Mouse (Mus musculus) mouse embryonic stem cell (cell line): ENCODE results near the gene Parp8.

Experiments used
- in situ Hi-C, 2 experiments: fragments of 300-500 bp; cut with MboI; formaldehyde crosslinking; loops; 1 replicate in 1 of 2; 3 replicates in 1 of 2; pipeline ENCODE4 v1.14.3; 2019 to 2020; ENCODE audit warnings: low sequenced_read_pairs in 2 of 2, low pct_unique_long_range_greater_than_20kb in 1 of 2, mixed read lengths in 1 of 2; ENCODE audit not compliant: unreplicated experiment in 1 of 2

The Parp8 gene

DNA sequence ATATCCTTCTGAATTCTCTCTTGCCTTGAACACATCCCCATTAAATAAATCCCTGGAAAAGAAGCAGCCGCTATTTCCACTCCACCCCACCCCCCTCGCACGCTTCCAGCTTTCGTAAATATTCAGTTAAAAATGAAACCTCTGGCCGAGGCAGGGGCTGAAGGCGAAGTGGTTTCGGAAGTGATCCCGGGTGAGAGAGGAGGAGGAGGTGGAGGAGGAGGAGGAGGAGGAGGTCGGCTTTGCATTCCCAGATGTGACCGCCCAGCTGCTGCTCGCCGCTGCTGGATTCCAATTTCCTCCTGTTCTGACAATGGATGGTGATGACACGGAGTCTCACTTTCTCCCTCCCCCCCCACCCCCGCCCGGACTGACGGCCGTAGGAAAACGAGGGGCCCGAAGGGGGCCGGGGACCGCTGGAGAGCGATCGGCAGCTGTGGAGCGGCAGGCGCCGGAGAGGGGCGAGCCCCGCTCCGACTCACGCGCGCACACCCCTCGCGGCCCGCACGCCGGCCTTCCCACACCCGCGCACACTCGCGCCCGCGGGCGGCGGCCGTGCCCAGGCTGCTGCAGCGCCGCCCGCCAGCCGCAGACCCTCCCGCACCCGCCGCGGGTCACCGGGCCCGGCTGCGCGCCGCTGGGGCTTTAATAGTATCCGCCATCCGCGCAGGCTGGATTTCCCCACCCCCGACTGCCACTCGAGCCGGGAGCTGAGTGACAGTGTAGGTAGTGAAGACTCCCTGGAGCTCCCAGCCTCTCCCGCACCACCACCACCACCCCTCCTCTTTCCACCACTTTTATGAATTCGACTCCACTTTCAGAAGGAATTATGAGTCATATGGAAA, at the start of gene Parp8:
TSS of gene Parp8 (minus strand) at position 312 of the 842 bp plus-strand sequence.
- in situ Hi-C loops: no loop called here

- in situ Hi-C loops: no loop called here
Observed at GRCm38 (mm10) chr13:117062628-117063315, 37.4 kb upstream of the Parp8 start.

- in situ Hi-C loops: no loop called here
Observed at GRCm38 (mm10) chr13:117056466-117056865, 31.1 kb upstream of the Parp8 start.

GRCm38 (mm10) chr13:117054811-117055496, 29.6 kb upstream of the Parp8 start:
- in situ Hi-C loops: no loop called here

DNA sequence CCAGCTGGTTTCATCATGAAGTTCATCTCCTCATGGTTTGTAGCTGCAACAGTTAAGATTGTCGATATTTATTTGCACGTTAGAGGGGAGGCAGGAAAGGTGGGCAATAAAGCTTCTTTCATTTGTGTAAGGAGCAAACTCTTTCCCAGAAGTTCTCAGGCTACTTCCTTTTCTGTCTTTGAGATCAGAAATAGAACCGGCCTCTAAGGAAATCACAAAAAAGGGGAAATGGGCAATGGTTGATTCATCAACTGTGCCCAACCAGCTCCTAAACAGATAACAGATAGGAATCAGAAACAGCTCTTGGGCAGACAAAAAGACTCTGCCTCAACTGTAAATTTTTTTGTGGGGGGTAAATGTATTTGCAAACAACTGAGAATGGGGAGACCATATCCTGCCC, 27.4 kb upstream of the Parp8 start:
- in situ Hi-C loops: no loop called here

DNA sequence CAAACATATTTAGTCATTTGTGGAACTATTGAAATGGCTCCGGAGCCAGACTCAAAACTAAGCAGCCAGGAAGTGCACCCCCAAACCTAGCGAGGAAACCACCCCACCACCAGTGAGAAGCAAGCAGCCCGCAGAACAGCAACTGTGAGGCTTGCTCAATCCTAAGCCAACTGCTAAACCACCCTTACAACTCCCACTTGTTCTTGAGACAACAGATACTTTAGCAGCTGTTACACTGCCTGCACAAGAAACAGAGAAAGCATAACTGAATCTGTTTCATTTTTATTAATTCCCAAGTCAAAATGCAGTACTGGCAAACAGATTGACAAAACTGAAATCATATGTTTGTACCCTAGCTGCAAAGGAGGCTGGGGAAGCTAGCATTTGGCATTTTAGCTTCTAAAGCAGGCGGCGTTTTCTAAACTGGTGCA, 23.2 kb upstream of the Parp8 start:
- in situ Hi-C loops: no loop called here

- in situ Hi-C loops: no loop called here
Observed at GRCm38 (mm10) chr13:117043567-117043966, 18.2 kb upstream of the Parp8 start.

DNA sequence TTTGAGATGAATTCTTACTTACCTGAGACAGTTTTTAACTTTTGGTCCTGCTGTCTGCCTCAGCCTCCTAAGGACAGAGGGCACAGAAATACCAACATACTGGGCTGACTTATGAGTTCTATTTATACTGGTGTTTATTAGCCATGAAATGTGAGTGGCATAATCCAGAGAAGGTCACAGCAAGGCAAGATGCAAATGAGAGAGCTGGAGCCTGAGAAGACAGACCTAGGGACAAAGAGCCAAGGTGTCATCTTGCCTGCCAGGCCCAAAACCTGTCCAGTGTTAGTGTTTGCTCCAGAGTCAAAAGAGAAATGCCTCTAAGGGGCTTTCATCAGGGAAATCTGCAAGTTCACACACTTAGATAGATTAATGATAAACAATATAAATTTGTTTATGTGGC, 15.7 kb upstream of the Parp8 start:
- in situ Hi-C loops: no loop called here

DNA sequence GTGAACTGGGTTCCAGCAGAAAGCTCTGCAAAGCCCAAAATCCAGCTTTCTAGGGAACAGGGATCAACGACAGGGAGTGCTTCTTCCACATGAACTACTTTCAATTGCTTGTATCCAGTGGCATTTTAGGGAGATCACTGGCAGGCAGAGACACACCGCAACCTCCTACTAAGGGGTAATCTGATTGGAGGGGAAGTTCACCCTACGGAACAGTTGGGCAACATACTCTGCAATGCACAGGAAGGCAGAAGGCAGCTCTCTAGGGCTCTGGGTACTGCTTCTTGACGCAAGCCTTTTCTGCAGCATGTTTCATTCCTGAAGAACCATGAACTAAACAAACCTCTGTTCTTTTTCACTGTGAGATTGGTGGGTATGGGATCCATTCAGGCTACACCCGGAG, 10.9 kb upstream of the Parp8 start:
- in situ Hi-C loops: no loop called here

DNA sequence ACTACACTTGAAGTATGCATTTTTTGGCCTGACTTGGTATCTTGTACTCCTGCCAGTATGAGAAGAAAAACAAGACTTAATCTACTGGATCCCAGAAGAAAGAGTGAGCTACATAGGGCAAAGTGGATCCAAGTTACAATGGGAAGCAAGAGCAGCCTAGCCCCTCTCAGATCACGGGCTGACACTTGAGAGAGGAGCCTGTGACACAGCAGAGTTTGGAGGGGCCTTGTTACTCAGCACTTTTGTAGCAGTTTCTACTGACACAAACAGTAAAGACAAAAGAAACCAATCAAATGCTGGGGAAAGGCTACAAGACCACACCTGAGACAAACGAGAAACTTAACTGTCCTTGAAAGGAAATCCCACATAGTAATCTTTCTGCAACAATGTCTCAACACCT, 9.8 kb upstream of the Parp8 start:
- in situ Hi-C loops: no loop called here

DNA sequence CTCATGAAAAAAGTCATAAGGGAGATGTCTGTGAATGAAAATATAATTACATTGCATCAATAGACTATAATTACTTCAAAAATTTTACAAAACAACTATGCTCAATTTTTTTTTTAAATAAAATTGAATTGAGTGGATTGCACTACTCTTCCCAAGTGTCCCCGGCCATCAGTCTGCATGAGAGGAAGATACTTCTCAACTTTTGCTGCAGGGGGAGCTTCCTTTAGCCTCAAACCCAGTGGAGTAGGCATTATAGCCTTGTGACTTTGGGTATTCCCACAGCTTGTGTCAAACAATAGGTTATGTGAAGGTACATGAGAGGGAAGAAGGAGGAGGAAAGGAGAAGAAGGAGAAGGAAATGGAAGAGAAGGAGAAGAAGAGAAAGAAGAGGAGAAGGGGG, 9.3 kb upstream of the Parp8 start:
- in situ Hi-C loops: no loop called here

- in situ Hi-C loops: no loop called here
Observed at GRCm38 (mm10) chr13:117033676-117034308, 8.5 kb upstream of the Parp8 start.

GRCm38 (mm10) chr13:117032402-117032801, 7.1 kb upstream of the Parp8 start:
- in situ Hi-C loops: no loop called here

GRCm38 (mm10) chr13:117031546-117031945, 6.2 kb upstream of the Parp8 start:
- in situ Hi-C loops: no loop called here

DNA sequence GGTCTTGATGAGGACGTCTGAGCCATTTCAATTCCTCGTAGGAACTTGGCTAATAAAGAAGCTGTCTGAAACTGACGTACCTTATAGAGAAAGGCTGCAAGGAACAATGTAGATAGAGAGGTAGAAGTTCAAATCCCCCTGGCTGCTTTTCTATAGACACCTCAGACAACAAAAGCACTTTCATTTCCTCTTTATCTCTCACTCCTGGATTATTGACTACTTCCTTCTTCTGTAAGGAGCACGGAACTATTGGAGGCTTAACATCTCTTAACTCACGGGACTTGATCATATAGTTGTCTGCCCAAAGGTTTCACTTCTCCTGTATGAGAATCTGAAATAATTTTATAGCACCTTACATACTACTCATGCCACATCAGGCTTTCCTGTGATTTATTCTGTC, 2.9 kb upstream of the Parp8 start:
- in situ Hi-C loops: no loop called here

GRCm38 (mm10) chr13:117027336-117027735, 2.0 kb upstream of the Parp8 start:
- in situ Hi-C loops: no loop called here

- in situ Hi-C loops: no loop called here
Observed at GRCm38 (mm10) chr13:117026276-117026780, 991 bp upstream of the Parp8 start.

DNA sequence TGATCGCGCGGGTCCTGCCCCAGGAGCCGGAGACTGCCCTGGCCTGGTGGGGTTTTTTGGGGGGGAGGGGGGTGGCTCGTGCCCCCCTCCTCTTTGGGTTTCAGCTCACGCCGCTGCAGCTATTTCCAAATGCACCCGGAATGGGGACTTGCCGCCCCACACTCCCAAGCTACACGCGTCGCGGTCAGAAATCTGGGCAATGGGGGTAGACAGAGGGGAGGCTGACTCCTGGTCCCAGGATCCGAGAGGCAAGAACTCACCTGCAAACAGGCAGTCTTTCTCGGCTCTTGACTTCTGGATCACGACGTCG, 466 bp downstream of the Parp8 start:
- in situ Hi-C loops: no loop called here
